Mouse (Mus musculus) ES-Bruce4 (cell line): ENCODE results near the gene Zbtb20. TPM values are rescaled to one million over a fixed set of nuclear protein-coding genes. Genes with fewer than 3 reads are reported as not detected.

Source experiments
- H3K27ac ChIP-seq: 2 replicates; pipeline ENCODE4 v1.5.1; 2012; ENCODE audit warnings: low read length, inconsistent platforms; ENCODE audit not compliant: insufficient read depth
- H3K27me3 ChIP-seq: 2 replicates; pipeline ENCODE4 v1.6.1; 2012; ENCODE audit warnings: mild to moderate bottlenecking, low read length, inconsistent platforms; ENCODE audit not compliant: control insufficient read depth, poor library complexity, insufficient read depth, severe bottlenecking
- H3K36me3 ChIP-seq: 2 replicates; pipeline ENCODE4 v1.6.1; 2012; ENCODE audit warnings: inconsistent platforms, mild to moderate bottlenecking, low read length, moderate library complexity; ENCODE audit not compliant: control insufficient read depth, poor library complexity, insufficient read depth, severe bottlenecking
- H3K4me1 ChIP-seq: one replicate; pipeline ENCODE4 v1.8.1; 2011; ENCODE audit warnings: low read length; ENCODE audit not compliant: control insufficient read depth, insufficient read depth
- H3K4me3 ChIP-seq: 2 replicates; pipeline ENCODE4 v1.5.1; 2011; ENCODE audit warnings: low read depth, mild to moderate bottlenecking, low read length
- H3K9ac ChIP-seq: 2 replicates; pipeline ENCODE4 v1.6.1; 2012; ENCODE audit warnings: low read depth, mild to moderate bottlenecking, inconsistent platforms; ENCODE audit not compliant: poor library complexity, severe bottlenecking
- H3K9me3 ChIP-seq: replicated peaks from 2 replicates; pipeline ENCODE4 v1.6.1; 2012; ENCODE audit warnings: mild to moderate bottlenecking, low read length, inconsistent platforms; ENCODE audit not compliant: control insufficient read depth, poor library complexity, insufficient read depth, severe bottlenecking
- CTCF ChIP-seq: IDR thresholded peaks from one replicate; pipeline ENCODE4 v1.8.1; 2011; ENCODE audit warnings: low read depth, low read length
- EP300 ChIP-seq: IDR thresholded peaks from 2 replicates; pipeline ENCODE4 v1.6.1; 2011; ENCODE audit warnings: low read depth, low read length; ENCODE audit not compliant: insufficient read depth
- POLR2A ChIP-seq: IDR thresholded peaks from one replicate; pipeline ENCODE4 v1.8.1; 2011; ENCODE audit warnings: low read length; ENCODE audit not compliant: insufficient read depth
- polyA plus RNA-seq: library from polyadenylated mRNA; stranded (reverse); fragments of >200 nt; gene quantifications from 2 replicates; pipeline ENCODE4 v1.2.4, GENCODE M21; 2011; ENCODE audit warnings: low read depth; ENCODE audit not compliant: missing spikeins, insufficient read depth, insufficient read length

The Zbtb20 gene
- polyA plus RNA-seq, 1 experiment, result 9.9 TPM

GRCm38 (mm10) chr16:42972872-42973271 is 97.2 kb downstream of the Zbtb20 start:
- Histone ChIP-seq H3K9ac (no peak overlapping the region), H3K27me3 (no peaks in the 10 kb centered on the region), H3K4me1 (no peaks in the 10 kb centered on the region), H3K4me3 (no peak overlapping the region), H3K27ac (no peak overlapping the region), H3K9me3 (no peaks in the 10 kb centered on the region), H3K36me3 (no peaks in the 10 kb centered on the region)
- no peak for TF ChIP-seq CTCF
- TF ChIP-seq POLR2A, result no peak
- TF ChIP-seq EP300, result no peak

GRCm38 (mm10) chr16:42998896-42999295 is 123.2 kb downstream of the Zbtb20 start:
- H3K36me3 ChIP-seq, result no peaks in the 10 kb centered on the region
- no peak overlapping the region for H3K27ac ChIP-seq
- no peaks in the 10 kb centered on the region for H3K9me3 ChIP-seq
- no peak overlapping the region for H3K4me3 ChIP-seq
- no peaks in the 10 kb centered on the region for H3K27me3 ChIP-seq
- no peaks in the 10 kb centered on the region for H3K4me1 ChIP-seq
- TF ChIP-seq POLR2A (no peak), EP300 (no peak), CTCF (no peak)
- no peak overlapping the region for H3K9ac ChIP-seq

- Histone ChIP-seq H3K27ac (no peak overlapping the region), H3K4me3 (no peak overlapping the region), H3K4me1 (no peaks in the 10 kb centered on the region), H3K36me3 (no peaks in the 10 kb centered on the region), H3K9ac (no peak overlapping the region), H3K9me3 (no peaks in the 10 kb centered on the region), H3K27me3 (no peaks in the 10 kb centered on the region)
- TF ChIP-seq EP300 (no peak), POLR2A (no peak), CTCF (no peak)
Measured at GRCm38 (mm10) chr16:43026351-43026750, 150.7 kb downstream of the Zbtb20 start.

GRCm38 (mm10) chr16:43029243-43029642 is 153.6 kb downstream of the Zbtb20 start:
- Histone ChIP-seq H3K4me3 (no peak overlapping the region), H3K9me3 (no peaks in the 10 kb centered on the region), H3K27me3 (no peaks in the 10 kb centered on the region), H3K9ac (no peak overlapping the region), H3K27ac (no peak overlapping the region), H3K4me1 (no peaks in the 10 kb centered on the region), H3K36me3 (no peaks in the 10 kb centered on the region)
- TF ChIP-seq POLR2A (no peak), CTCF (no peak), EP300 (no peak)

GRCm38 (mm10) chr16:43035709-43036108 is 160.0 kb downstream of the Zbtb20 start:
- Histone ChIP-seq H3K27ac (no peak overlapping the region), H3K9ac (no peak overlapping the region), H3K4me1 (no peaks in the 10 kb centered on the region), H3K4me3 (no peak overlapping the region), H3K9me3 (no peaks in the 10 kb centered on the region), H3K27me3 (no peaks in the 10 kb centered on the region), H3K36me3 (no peaks in the 10 kb centered on the region)
- no peak for TF ChIP-seq POLR2A
- TF ChIP-seq CTCF, result no peak
- no peak for TF ChIP-seq EP300

GRCm38 (mm10) chr16:43036510-43036909 is 160.8 kb downstream of the Zbtb20 start:
- no peak overlapping the region for H3K9ac ChIP-seq
- H3K36me3 ChIP-seq, result no peaks in the 10 kb centered on the region
- no peak overlapping the region for H3K4me3 ChIP-seq
- no peaks in the 10 kb centered on the region for H3K27me3 ChIP-seq
- TF ChIP-seq CTCF (no peak), POLR2A (no peak)
- H3K9me3 ChIP-seq, result no peaks in the 10 kb centered on the region
- H3K4me1 ChIP-seq, result no peaks in the 10 kb centered on the region
- H3K27ac ChIP-seq, result no peak overlapping the region

GRCm38 (mm10) chr16:43037320-43037719 is 161.6 kb downstream of the Zbtb20 start:
- Histone ChIP-seq H3K9ac (no peak overlapping the region), H3K9me3 (no peaks in the 10 kb centered on the region), H3K27me3 (no peaks in the 10 kb centered on the region), H3K36me3 (no peaks in the 10 kb centered on the region), H3K4me1 (no peaks in the 10 kb centered on the region), H3K27ac (no peak overlapping the region), H3K4me3 (no peak overlapping the region)
- no peak for TF ChIP-seq POLR2A
- TF ChIP-seq EP300, result no peak
- TF ChIP-seq CTCF, result no peak
